Mouse (Mus musculus) brown adipose tissue, adult 24 weeks (tissue): ENCODE data around the gene Prorsd1. TPM values are rescaled to one million over a fixed set of nuclear protein-coding genes. Genes with fewer than 3 reads are reported as not detected.
A peak's percentile ranks its signal among the peaks of the same experiment; 100 is the strongest.

ENCODE experiments used
- H3K27ac ChIP-seq: fragments of 200-500 bp; replicated peaks from 2 replicates; pipeline ENCODE4 v1.5.1; 2012; ENCODE audit warnings: low read depth, mild to moderate bottlenecking, low read length
- H3K4me1 ChIP-seq: fragments of 200-500 bp; 2 replicates; pipeline ENCODE4 v1.6.1; 2012; ENCODE audit warnings: low read length, mixed read lengths; ENCODE audit not compliant: control insufficient read depth, insufficient read depth, insufficient read length
- H3K4me3 ChIP-seq: fragments of 200-500 bp; 2 replicates; pipeline ENCODE4 v1.5.1; 2012; ENCODE audit warnings: low read depth, mild to moderate bottlenecking, low read length, moderate library complexity; ENCODE audit not compliant: insufficient read depth
- polyA plus RNA-seq: library from polyadenylated mRNA; stranded (reverse); fragments of >200 nt; gene quantifications from 2 replicates; pipeline ENCODE4 v1.2.4, GENCODE M21; 2012; ENCODE audit not compliant: missing spikeins, insufficient read depth, insufficient read length

Prorsd1 gene
- polyA plus RNA-seq, 1 experiment, result 67.5 TPM

- peaks cover 2% of the 10 kb centered on the region; the same call in 1 of the 2 replicates for H3K4me1 ChIP-seq
- peak within 1 kb of the TSS; percentile 90 for H3K4me3 ChIP-seq
- H3K27ac ChIP-seq, result peak within 1 kb of the TSS; percentile 86
Observed at GRCm38 (mm10) chr11:29525988-29526794, 11.4 kb upstream of the Prorsd1 start, which contains the start of gene Mtif2. TSS of gene Mtif2 (plus strand) at chr11:29526408.

GRCm38 (mm10) chr11:29514325-29514681 lies 530 bp downstream of the Prorsd1 start:
- Histone ChIP-seq H3K4me1 (no peaks in the 10 kb centered on the region), H3K27ac (peak overlapping the region; percentile 44; the same call in 1 of the 2 replicates), H3K4me3 (peak overlapping the region; percentile 66)

- H3K4me1 ChIP-seq, result no peaks in the 10 kb centered on the region
- no peak overlapping the region for H3K4me3 ChIP-seq
- no peak overlapping the region for H3K27ac ChIP-seq
Observed at GRCm38 (mm10) chr11:29512818-29513535, 1.9 kb downstream of the Prorsd1 start.

- no peak overlapping the region for H3K4me3 ChIP-seq
- no peaks in the 10 kb centered on the region for H3K4me1 ChIP-seq
- H3K27ac ChIP-seq, result no peak overlapping the region
Observed at GRCm38 (mm10) chr11:29509421-29509820, 5.4 kb downstream of the Prorsd1 start.

- H3K4me3 ChIP-seq, result no peak overlapping the region
- no peak overlapping the region for H3K27ac ChIP-seq
- H3K4me1 ChIP-seq, result no peaks in the 10 kb centered on the region
Observed at GRCm38 (mm10) chr11:29504899-29505625, 9.8 kb downstream of the Prorsd1 start.

GRCm38 (mm10) chr11:29503948-29504893 lies 10.6 kb downstream of the Prorsd1 start:
- no peak overlapping the region for H3K4me3 ChIP-seq
- no peak overlapping the region for H3K27ac ChIP-seq
- H3K4me1 ChIP-seq, result no peaks in the 10 kb centered on the region

- Histone ChIP-seq H3K4me1 (no peaks in the 10 kb centered on the region), H3K4me3 (no peak overlapping the region), H3K27ac (no peak overlapping the region)
Observed at GRCm38 (mm10) chr11:29496962-29497361, 17.9 kb downstream of the Prorsd1 start.

GRCm38 (mm10) chr11:29493135-29493534 lies 21.7 kb downstream of the Prorsd1 start:
- no peak overlapping the region for H3K27ac ChIP-seq
- H3K4me1 ChIP-seq, result no peaks in the 10 kb centered on the region
- H3K4me3 ChIP-seq, result no peak overlapping the region

GRCm38 (mm10) chr11:29474676-29475075 lies 40.2 kb downstream of the Prorsd1 start:
- Histone ChIP-seq H3K4me3 (no peak overlapping the region), H3K27ac (no peak overlapping the region), H3K4me1 (no peaks in the 10 kb centered on the region)

Other genes starting within 250 kb of the Prorsd1 start
- gene Ccdc88a, start 141.4 kb downstream of the Prorsd1 start, polyA plus RNA-seq, result 5.3 and 6.8 TPM in 2 replicates
- gene Mtif2, start 11.4 kb upstream of the Prorsd1 start, polyA plus RNA-seq, result 51.4 and 54.4 TPM in 2 replicates
- gene Clhc1, start 32.9 kb upstream of the Prorsd1 start, polyA plus RNA-seq, result not detected in 2 replicates
- gene Rps27a, start 33.1 kb upstream of the Prorsd1 start, polyA plus RNA-seq, result 581 and 723 TPM in 2 replicates
- 656 and 986 TPM in 2 replicates for gene Rtn4, start 177.9 kb upstream of the Prorsd1 start, polyA plus RNA-seq